Mouse (Mus musculus): Measurements from ENCODE around the gene Gm6592.
A peak's percentile ranks its signal among the peaks of the same experiment; 100 is the strongest.
"Not testable (repeated sequence)": the region's sequence is repeated elsewhere in the genome, so short reads cannot be mapped to it uniquely, and the experiment has no call there.

The Gm6592 gene

DNA sequence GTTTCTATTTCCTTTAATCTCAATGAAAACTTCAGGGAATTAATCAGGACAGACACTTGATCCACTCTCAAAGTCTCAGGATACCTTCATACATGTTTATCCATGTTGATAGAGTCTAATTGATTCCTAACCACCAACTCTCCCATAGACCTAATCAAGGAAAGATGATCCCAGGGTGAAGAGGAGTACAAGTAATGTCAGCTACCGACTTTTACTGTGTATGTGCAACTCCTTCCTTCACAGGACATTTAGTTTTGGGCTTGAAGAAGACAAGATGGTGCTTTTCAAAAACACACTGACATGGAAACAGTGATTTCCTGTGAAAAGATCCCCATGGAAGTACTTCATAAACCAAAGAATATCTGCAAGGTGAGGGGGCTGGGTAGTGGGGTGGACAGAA is at the start of gene Gm6592:
Gm6592 (plus strand) TSS at position 301 of the 400 bp plus-strand sequence.
- DNase-seq (ENCODE audit: low spot score in 2 of 2) = no peak

DNA sequence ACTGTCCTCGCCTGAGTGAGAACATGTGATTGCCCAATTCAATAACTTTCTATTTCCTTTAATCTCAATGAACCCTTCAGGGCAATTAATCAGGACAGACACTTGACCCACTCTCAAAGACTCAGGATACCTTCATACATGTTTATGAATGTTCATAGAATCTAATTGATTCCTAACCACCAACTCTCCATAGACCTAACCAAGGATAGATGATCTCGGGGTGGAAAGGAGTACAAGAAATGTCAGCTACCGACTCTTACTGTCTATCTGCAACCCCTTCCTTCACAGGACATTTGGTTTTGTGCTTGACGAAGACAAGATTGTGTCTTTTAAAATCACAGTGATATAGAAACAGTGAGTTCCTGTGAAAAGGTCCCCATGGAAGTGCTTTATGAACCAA is 40.4 kb upstream of the Gm6592 start, which contains the start of gene Ssxb5:
Ssxb5 (plus strand) TSS at position 301 of the 400 bp plus-strand sequence.
- not testable (repeated sequence) for DNase-seq (ENCODE audit: low spot score in 2 of 2)

DNA sequence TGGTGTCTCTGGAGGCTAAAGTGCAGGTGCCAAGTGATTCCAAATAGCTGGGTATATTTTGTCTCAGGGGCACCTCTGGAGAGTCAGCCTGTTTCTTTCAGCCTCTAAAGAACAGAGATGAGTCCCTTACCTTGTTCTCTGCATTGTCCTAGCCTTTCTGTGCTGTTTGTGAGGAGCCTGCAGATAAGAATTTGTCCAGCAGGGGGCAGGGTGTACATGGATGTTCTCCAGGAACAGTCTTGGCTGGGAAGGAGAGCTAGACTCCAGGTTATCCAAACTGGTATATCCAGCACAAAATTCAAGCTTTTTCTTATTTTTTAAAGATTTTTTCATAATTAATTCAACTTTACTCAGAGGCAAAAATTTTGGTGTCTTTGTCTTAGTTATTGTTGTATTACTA is 11.8 kb upstream of the Gm6592 start:
- DNase-seq (ENCODE audit: low spot score in 2 of 2) = peak in 1 of 2 experiments; percentile 62

DNA sequence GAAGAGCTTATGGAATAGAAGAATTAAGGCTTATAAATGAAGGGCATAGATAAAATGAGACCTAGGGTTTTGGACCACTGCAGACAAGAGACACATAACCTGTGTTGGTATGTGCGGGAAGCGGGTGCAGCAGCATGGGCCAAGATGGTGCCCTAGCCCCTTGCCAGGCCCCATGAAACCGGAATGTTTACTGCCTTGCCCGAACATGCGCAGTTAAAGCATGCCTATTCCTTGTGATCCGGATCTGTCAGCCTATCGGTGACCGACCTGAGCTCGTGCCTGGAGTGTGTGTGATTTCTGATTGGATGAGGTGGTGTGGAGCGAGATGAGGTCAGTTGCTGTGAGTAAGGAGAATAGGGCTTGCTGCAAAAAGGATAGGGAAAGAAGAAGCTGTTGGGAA is 8.7 kb downstream of the Gm6592 start:
- DNase-seq (ENCODE audit: low spot score in 2 of 2) = no peak

DNA sequence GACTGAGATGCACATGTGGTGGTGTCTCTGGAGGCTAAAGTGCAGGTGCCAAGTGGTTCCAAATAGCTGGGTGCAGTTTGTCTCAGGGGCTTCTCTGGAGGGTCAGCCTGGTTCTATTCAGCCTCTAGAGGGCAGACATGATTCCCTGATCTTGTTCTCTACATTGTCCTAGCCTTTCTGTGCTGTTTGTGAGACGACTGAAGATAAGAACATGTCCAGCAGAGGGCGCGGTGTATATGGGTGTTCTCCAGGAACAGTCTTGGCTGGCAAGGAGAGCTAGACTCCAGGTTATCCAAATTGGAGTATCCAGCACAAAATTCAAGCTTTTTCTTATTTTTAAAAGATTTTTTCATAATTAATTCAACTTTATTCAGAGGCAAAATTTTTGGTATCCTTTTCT is 20.5 kb downstream of the Gm6592 start:
- peak; percentile 21 to 69 for DNase-seq (ENCODE audit: low spot score in 2 of 2)

DNA sequence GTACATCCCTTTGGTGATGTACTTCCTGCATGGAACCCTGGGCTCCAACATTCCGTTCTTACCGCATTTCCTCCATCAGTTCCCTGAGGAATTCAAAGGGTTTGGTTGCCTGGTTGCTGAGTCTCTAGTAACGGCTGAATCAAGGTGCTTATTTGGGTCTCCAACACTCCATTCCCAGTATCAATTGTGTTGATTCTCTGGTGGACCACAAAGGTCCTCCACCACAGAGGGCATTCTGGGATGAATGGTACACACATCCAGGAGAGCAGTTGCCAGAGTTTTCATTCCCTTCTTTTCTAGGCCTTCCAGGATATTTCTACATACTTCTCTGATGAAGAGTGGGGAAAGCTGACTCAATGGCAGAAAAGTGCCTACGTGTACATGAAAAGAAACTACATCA is 30.2 kb downstream of the Gm6592 start, which contains the start of gene Gm5751:
Gm5751 (plus strand) TSS at position 301 of the 400 bp plus-strand sequence.
- not testable (repeated sequence) for DNase-seq (ENCODE audit: low spot score in 2 of 2)

DNA sequence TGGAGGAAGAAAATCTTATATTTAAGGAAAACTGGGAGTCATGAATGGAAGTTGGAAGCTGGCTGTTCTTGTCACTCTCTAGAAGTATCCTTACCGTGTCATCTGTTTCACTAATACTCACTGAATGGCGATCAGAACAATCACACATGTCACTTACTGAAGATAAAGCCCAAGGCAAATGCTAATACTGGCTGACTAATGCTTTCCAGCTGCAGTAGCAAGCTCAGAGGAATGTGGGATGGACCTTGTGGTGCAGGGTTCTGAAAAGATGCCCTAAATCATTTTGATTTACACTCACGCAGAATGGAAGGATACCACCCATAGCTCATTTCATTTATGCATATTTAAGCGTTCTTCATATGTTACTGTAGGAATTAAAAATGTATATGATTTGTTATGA is 40.5 kb downstream of the Gm6592 start:
- DNase-seq (ENCODE audit: low spot score in 2 of 2) = no peak

DNA sequence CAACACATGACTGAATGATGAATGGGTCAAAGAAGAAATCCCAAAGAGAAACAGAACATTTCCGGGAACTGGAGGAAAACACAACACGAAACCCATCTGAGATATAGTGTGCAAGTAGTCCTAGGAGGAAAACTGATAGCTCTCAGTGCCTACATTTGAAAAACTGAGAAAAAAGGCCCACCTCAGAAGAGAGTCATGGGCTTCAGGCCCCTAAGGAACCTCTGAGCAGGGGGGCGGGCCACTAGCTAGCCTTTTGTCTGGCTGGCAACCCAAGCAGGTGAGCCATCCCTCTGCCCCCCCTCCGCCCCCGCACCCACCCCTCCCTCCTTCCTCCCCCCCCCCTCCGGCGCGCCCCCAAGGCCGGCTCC is 48.2 kb downstream of the Gm6592 start:
- no peak for DNase-seq (ENCODE audit: low spot score in 2 of 2)

DNA sequence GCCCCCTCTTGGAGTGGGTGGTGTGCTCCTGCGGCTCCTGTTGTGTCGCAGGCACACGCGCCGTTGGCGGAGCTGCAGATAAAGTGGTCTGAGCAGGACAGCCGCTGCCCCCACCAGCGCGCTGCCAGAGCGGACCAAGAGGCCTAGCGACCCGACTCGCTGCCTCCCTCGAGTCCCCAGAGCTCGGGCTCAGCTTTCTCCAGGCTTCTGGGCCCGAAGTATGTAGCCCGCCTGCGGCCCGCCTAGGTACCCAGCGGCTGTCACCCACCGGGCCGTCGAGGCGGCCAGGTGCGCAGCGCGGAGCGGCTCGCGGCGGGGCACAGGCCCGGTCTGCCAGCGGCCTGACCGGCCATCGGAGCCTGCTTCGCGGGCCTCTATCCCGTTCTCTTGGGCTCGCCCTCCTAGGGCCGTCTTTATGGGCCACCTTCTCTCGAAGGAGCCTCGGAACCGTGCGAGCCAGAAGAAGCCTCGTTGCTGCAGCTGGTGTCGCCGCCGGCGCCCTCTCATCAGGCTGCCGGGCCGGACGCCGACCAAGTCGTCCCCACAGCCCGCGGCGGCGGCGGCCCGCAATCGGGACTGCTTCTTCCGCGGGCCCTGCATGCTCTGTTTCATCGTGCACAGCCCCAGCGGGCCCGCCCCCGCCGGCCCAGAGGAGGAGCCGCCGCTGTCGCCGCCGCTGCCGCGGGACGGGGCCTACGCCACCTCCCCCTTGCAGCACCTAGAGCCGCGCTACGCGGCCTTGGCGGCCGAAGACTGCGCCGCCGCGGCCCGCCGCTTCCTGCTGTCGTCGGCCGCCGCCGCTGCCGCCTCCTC is 48.8 kb downstream of the Gm6592 start, which contains the start of gene B630019K06Rik:
B630019K06Rik (plus strand) TSS at position 40 of the 813 bp plus-strand sequence.
- DNase-seq (ENCODE audit: low spot score in 2 of 2) = peak; percentile 64 to 72

DNA sequence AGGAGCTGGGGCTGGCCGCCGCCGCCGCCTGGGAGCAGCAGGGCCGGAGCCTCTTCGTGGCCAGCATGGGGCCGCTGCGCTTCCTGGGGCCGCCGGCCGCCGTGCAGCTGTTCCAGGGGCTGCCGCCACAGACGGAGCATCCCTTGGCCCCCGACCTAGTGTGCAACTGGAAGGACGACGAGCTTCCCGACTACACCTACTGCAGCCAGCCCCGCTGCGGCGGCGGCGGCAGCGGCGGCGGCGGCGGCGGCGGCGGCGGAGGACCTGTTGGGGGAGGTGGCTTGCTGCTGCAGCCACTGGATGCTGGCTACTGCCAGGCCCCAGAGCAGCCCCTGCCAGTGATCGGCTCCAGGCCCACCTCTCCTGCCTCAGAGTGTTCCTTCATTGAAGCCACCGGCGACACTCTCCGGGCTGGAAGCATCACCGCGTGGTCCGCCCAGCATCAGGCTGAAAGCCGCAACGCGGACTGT is 49.4 kb downstream of the Gm6592 start:
- DNase-seq (ENCODE audit: low spot score in 2 of 2) = no peak

All from urinary bladder, postnatal 4 days (tissue).